Mouse (Mus musculus) heart, embryonic 16.5 days (tissue): Measurements from ENCODE around the gene Unc5c. TPM values are rescaled to one million over a fixed set of nuclear protein-coding genes. Genes with fewer than 3 reads are reported as not detected.

Source experiments
- ATAC-seq: fragments of 200-750 bp; cut with Nextera tagmentation; replicated peaks from 2 replicates; pipeline ENCODE4 v1.8.0; 2017; ENCODE audit warnings: moderate number of reproducible peaks; ENCODE audit not compliant: insufficient read depth, low FRiP score; ENCODE audit errors: extremely low read depth
- H3K27ac ChIP-seq: fragments of 300-500 bp; sonication (generic); 2 replicates; pipeline ENCODE4 v1.5.1; 2014; ENCODE audit warnings: mild to moderate bottlenecking, low read length, control low read depth, moderate library complexity
- H3K27me3 ChIP-seq: fragments of 300-500 bp; sonication (generic); 2 replicates; pipeline ENCODE4 v1.6.1; 2014; ENCODE audit warnings: low read length, mixed read lengths; ENCODE audit not compliant: control insufficient read depth, insufficient read depth
- H3K36me3 ChIP-seq: fragments of 300-500 bp; sonication (generic); 2 replicates; pipeline ENCODE4 v1.6.1; 2014; ENCODE audit not compliant: control insufficient read depth, insufficient read depth
- H3K4me1 ChIP-seq: fragments of 300-500 bp; sonication (generic); 2 replicates; pipeline ENCODE4 v1.6.1; 2014; ENCODE audit warnings: low read length, mixed read lengths; ENCODE audit not compliant: control insufficient read depth, insufficient read depth
- H3K4me2 ChIP-seq: fragments of 300-500 bp; sonication (generic); 2 replicates; pipeline ENCODE4 v1.6.1; 2014; ENCODE audit warnings: low read depth, mild to moderate bottlenecking, control low read depth, low read length
- H3K4me3 ChIP-seq: fragments of 300-500 bp; sonication (generic); 2 replicates; pipeline ENCODE4 v1.5.1; 2014; ENCODE audit warnings: mild to moderate bottlenecking, control low read depth, low read length
- H3K9ac ChIP-seq: fragments of 300-500 bp; sonication (generic); 2 replicates; pipeline ENCODE4 v1.6.1; 2014; ENCODE audit warnings: low read length, control low read depth
- H3K9me3 ChIP-seq: fragments of 300-500 bp; sonication (generic); replicated peaks from 2 replicates; pipeline ENCODE4 v1.6.1; 2016; ENCODE audit warnings: low read length; ENCODE audit not compliant: control insufficient read depth
- WGBS: fragments of 180-500 bp; shearing (Covaris S2); extraction: QIAGEN DNeasy Blood & Tissue Kit; methylation state at CpG from one replicate; pipeline ENCODE4 v1.1.7; 2014; 5-methylcytosine and 5-hydroxymethylcytosine counted together
- polyA plus RNA-seq: library from polyadenylated mRNA; unstranded; fragments of >200 nt; fragmentation: Nextera tagmentation; extraction: Ambion mirVana; gene quantifications from 2 replicates; pipeline ENCODE4 v1.2.1, GENCODE M21; 2015

Unc5c gene
- polyA plus RNA-seq, 1 experiment from 2014 or later: 1.7 TPM

DNA sequence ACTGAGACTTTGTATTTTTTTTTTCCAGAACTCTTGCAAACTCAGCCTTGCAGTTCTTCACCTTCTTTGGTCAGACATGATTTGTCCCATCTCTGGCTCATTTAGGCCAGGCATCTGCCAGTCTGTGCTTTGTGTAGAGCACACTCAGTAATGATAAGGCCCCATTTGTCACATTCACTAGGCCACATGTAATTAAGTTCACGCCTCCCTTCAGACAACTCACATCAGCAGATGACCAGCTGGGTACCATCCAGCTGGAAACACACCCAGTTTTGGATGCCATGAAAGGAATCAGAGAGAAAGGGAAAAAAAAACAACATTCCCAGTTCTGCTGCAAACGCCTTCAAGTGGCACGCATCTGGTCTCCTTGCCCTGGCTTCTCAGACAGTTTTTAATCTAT lies 329.4 kb downstream of the Unc5c start:
- H3K9ac ChIP-seq: no peak overlapping the region
- no peak overlapping the region for H3K4me2 ChIP-seq
- no peaks in the 10 kb centered on the region for H3K27me3 ChIP-seq
- no peak overlapping the region for H3K27ac ChIP-seq
- no peak overlapping the region for H3K4me3 ChIP-seq
- no peaks in the 10 kb centered on the region for H3K9me3 ChIP-seq
- ATAC-seq: no peak
- WGBS: 70% methylated on average over 3 of the region's 3 CpGs
- no peaks in the 10 kb centered on the region for H3K36me3 ChIP-seq
- no peaks in the 10 kb centered on the region for H3K4me1 ChIP-seq

DNA sequence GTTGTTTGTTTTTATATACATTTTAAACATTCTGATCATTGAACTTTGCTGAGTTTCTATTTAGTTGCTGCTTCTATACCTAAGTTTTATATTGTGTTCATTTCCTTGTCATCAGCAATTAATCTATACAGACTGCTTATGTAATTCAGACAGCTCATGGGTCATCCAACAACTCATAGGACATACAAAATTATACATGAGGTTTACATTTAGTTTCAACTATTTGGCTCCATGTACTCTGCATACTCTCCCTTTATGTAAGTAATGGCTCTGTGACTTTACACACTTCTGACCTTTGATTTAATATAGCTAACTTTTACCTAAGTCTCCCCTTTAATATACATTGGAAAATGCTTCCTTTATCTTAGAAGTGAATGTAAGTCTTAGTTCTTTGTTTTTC lies 332.4 kb downstream of the Unc5c start:
- no peak for ATAC-seq
- Histone ChIP-seq H3K4me3 (no peak overlapping the region), H3K4me2 (no peak overlapping the region), H3K27ac (no peak overlapping the region), H3K4me1 (no peaks in the 10 kb centered on the region), H3K9ac (no peak overlapping the region), H3K27me3 (no peaks in the 10 kb centered on the region), H3K9me3 (no peaks in the 10 kb centered on the region), H3K36me3 (no peaks in the 10 kb centered on the region)

DNA sequence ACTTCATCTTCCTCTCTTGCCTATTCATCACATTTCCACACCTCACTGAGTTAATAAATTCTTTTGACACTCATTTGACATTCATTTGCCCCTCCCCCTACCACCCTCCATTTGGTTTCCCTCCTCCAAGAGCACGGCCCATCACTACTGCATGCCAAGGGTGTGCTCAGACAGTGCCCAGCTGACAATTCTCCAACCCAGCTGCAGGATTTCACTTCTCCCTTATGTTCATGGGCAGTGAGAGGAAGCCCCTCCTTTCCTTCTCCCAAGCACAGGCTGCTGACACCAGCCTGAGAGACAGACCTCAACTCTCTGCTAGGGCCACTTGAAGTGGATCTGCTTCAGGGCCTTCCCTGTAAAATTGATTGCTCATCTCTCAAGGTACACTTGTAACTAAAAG lies 332.8 kb downstream of the Unc5c start:
- no peak for ATAC-seq
- H3K9me3 ChIP-seq: no peaks in the 10 kb centered on the region
- H3K27me3 ChIP-seq: no peaks in the 10 kb centered on the region
- no peaks in the 10 kb centered on the region for H3K4me1 ChIP-seq
- H3K36me3 ChIP-seq: no peaks in the 10 kb centered on the region
- 36% methylated on average over 1 of the region's 1 CpGs for WGBS
- H3K27ac ChIP-seq: no peak overlapping the region
- no peak overlapping the region for H3K9ac ChIP-seq
- H3K4me2 ChIP-seq: no peak overlapping the region
- H3K4me3 ChIP-seq: no peak overlapping the region

DNA sequence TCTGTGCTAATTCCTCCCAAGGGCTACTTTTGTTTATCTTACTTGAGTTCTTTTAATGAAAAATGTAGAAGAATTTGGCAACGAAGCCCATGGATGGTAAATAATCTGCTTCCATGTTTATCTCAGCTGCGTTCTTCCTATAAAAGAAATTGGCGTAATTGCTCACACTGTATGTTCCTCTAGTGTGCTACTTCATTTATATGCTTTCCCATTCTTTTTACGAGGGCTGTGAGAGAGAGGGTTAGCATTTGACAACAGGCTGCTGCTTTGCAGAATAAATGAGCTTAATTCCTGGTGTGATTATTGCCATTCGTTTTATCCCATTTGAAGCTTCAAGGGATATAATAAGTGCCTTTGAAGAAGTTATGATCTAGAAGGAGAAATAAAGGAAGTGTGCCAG lies 339.1 kb downstream of the Unc5c start:
- Histone ChIP-seq H3K27ac (no peak overlapping the region), H3K9ac (no peak overlapping the region), H3K27me3 (no peaks in the 10 kb centered on the region), H3K4me1 (no peaks in the 10 kb centered on the region), H3K4me2 (no peak overlapping the region), H3K36me3 (no peaks in the 10 kb centered on the region), H3K9me3 (no peaks in the 10 kb centered on the region), H3K4me3 (no peak overlapping the region)
- 78% methylated on average over 5 of the region's 5 CpGs for WGBS
- ATAC-seq: no peak

DNA sequence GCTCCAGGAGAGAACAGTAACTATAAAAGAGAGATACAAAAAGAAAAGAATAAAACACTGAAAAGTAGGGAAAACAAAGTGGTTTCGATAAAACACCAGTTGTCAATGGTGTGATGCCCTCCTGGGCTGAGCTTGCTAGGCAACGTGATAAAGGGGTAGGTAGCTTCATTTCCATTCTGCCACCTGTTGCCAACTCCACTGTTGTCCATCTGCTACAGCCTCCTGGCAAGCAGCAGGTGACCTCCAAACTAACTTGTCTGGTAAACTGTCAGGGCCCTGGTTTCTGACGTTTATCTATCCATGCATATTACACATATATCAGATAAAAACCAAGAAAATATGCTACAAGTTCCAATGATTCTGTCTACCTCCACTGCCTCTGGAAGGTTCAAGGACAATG lies 344.6 kb downstream of the Unc5c start:
- Histone ChIP-seq H3K27ac (no peak overlapping the region), H3K36me3 (no peaks in the 10 kb centered on the region), H3K4me2 (no peak overlapping the region), H3K27me3 (no peaks in the 10 kb centered on the region), H3K4me3 (no peak overlapping the region), H3K9ac (no peak overlapping the region), H3K4me1 (no peaks in the 10 kb centered on the region), H3K9me3 (no peaks in the 10 kb centered on the region)
- no peak for ATAC-seq
- WGBS: 62% methylated on average over 3 of the region's 3 CpGs

DNA sequence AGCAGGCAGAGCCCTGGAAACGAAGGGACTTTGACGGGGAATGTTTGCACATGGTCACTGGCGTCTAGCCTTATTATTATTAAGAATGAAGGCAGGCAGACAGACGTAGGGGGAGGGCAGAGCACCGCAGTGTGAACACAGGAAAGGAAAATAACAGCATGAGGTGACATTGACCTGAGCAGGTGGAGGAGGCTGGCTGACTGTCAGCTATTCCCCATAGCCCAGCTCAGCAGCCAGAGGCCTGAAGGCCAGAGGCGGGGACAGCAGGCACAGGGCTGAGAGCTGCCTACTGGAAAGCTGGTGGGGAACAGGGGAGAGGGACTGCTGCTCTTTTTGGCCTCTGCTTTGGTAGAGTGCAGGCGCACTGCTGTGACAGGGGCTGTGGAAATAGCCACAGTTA lies 345.9 kb downstream of the Unc5c start:
- Histone ChIP-seq H3K4me1 (no peaks in the 10 kb centered on the region), H3K9me3 (no peaks in the 10 kb centered on the region), H3K27ac (no peak overlapping the region), H3K4me3 (no peak overlapping the region), H3K36me3 (no peaks in the 10 kb centered on the region), H3K9ac (no peak overlapping the region), H3K4me2 (no peak overlapping the region), H3K27me3 (no peaks in the 10 kb centered on the region)
- ATAC-seq: no peak
- WGBS: 58% methylated on average over 7 of the region's 7 CpGs

DNA sequence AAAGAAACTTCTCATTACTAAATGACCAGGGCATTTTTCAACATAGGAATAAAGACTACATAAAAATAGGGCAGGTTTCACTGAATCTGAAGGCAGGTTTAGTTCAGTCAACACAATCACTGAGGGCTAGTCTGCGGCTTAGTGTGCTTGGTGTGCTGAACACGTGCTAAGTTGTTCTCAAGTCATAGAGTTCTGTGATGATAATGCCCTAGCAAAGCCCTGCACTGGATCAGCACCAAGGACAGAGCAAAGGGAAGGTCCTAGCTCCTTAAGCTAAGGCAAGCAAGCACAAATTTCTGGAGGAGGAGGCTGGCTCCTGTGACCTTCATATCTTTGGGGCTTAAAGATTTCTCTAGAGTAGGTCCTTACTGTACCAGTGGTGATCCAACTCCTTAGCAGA lies 346.3 kb downstream of the Unc5c start:
- H3K9me3 ChIP-seq: no peaks in the 10 kb centered on the region
- H3K4me1 ChIP-seq: no peaks in the 10 kb centered on the region
- no peaks in the 10 kb centered on the region for H3K27me3 ChIP-seq
- 15% methylated on average over 2 of the region's 2 CpGs for WGBS
- H3K4me3 ChIP-seq: no peak overlapping the region
- no peak; the same call in 1 of the 2 replicates for ATAC-seq
- no peak overlapping the region for H3K4me2 ChIP-seq
- H3K27ac ChIP-seq: no peak overlapping the region
- no peaks in the 10 kb centered on the region for H3K36me3 ChIP-seq
- no peak overlapping the region for H3K9ac ChIP-seq

DNA sequence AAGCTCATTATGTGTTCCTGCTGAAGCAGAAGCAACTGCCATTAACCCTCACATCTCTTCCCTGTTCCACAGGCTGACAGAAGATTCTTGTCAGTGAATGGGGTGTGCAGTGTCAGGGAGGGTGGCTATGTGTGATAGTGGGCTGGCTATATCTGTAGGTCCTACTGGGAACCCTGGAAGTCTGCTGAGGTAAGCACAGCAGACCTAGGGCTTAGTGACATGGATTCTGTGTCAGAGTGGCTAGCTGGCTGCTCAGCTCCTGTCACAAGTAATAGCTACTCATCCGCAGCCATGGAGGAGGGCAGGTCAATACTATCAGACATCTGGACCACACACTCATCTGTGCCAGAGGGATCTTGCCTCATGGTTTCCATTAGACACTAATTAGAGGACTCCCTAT lies 349.8 kb downstream of the Unc5c start:
- ATAC-seq: no peak
- no peaks in the 10 kb centered on the region for H3K4me1 ChIP-seq
- no peak overlapping the region for H3K9ac ChIP-seq
- H3K4me3 ChIP-seq: no peak overlapping the region
- no peak overlapping the region for H3K4me2 ChIP-seq
- 78% methylated on average over 1 of the region's 1 CpGs for WGBS
- no peaks in the 10 kb centered on the region for H3K9me3 ChIP-seq
- H3K27me3 ChIP-seq: no peaks in the 10 kb centered on the region
- H3K27ac ChIP-seq: no peak overlapping the region
- H3K36me3 ChIP-seq: no peaks in the 10 kb centered on the region

DNA sequence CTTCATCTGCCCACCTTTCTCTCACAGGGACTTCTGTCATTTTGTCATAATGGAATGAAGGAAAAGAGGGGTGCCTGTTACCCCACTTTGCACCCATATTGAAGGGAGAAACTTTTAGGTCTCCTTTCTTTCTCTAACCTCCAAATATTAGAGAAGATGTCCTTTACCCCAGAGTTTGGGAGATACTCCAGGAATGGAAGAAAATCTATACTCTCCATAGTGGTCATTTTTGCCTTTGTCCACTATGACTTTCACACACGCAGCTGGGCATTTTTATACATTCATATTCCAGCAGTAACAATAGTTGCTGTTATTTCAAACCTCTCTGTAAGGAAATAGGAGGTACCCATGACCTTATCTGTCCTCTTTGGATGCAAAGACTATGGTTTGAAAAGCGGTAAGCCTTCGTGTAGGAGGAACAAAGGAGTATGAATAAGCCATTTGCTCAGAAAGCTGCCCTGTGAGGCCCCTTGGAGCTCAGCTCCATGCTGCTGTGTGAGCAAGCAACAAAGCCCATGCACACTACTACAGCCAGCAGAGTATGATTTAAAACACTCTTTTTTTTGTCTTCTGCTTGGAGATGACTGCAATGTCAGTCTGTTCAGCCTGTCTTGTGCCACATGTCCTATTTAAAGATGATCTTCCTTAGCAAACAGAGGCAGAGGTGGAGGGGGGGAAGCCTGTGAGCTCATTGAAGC lies 353.7 kb downstream of the Unc5c start:
- Histone ChIP-seq H3K27me3 (no peaks in the 10 kb centered on the region), H3K4me2 (no peak overlapping the region), H3K36me3 (no peaks in the 10 kb centered on the region), H3K4me1 (no peaks in the 10 kb centered on the region), H3K9ac (no peak overlapping the region), H3K4me3 (no peak overlapping the region), H3K27ac (no peak overlapping the region), H3K9me3 (no peaks in the 10 kb centered on the region)
- no peak for ATAC-seq
- WGBS: 58% methylated on average over 3 of the region's 3 CpGs
